Mouse (Mus musculus) C2C12 (cell line): ENCODE results near the gene Ncbp3.

ENCODE experiments used
- CTCF ChIP-seq: IDR thresholded peaks from one replicate; pipeline ENCODE4 v1.5.1; 2011; ENCODE audit not compliant: control insufficient read depth, insufficient read depth, insufficient read length
- MYOG ChIP-seq: IDR thresholded peaks from one replicate; pipeline ENCODE4 v1.6.1; 2011; ENCODE audit not compliant: control insufficient read depth, insufficient read length; ENCODE audit errors: extremely low read depth

- TF ChIP-seq CTCF (no peak), MYOG (no peak)
Observed at GRCm38 (mm10) chr11:73092877-73093276, 45.3 kb downstream of the Ncbp3 start.
